8 mouse cellular contexts compared by ENCODE assay signal in the genomic region with DNA sequence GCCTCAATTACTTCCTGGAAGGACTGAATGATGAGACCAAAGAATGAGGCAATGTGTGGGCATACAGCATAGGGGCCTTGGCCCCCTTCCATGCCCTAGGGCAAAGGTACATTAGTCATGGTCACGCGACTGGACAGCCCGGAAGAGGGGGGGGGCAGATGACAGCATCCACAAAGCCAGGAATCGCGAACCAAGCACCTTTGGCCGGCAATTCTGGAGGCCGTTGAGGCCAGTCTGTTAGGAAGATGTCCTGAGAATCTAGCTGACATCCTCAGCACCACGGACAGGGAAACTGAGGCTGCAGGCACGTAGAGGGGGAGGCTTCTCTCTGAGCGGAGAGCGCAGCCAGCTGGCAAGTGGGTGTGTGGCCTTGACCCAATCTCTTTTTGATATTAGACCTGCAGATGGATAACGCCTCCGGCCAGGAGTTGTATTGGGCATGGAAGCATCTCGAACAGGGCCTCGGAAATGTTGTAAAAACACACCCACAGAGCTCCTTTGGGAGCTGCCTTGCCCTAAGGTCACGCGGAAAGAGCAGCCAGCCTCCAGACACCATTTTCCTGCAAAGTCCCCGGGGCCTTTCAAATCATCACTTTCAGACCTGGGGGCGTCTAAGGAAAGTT. TPM values are rescaled to one million over a fixed set of nuclear protein-coding genes. Genes with fewer than 3 reads are reported as not detected.
A peak's percentile ranks its signal among the peaks of the same experiment; 100 is the strongest.
DNase-seq lines count a peak whose midpoint lies in the region; ATAC-seq and TF ChIP-seq lines count a peak whose summit lies in the region.

No protein-coding gene starts in this region.

- intact Hi-C loops in heart, postnatal 36 days (cut with DNase I), result loop anchor here (2.0 to 5.0 kb wide), 2 partner anchors 56 to 82 kb away; a partner anchor contains a TSS

- peak; percentile 82; the same call in 1 of the 2 replicates for TF ChIP-seq EP300 in ES-Bruce4 (IDR thresholded peaks at IDR 0.05; ENCODE audit: insufficient read depth, low read depth, low read length)

- H3K27ac ChIP-seq in heart, embryonic 11.5 days (ENCODE audit: low read depth, low read length), result peak overlapping the region; percentile 98
- H3K27ac ChIP-seq in ES-Bruce4 (ENCODE audit: insufficient read depth, low read length) (no peak overlapping the region), macrophage (peak overlapping the region; percentile 63)
- H3K27ac ChIP-seq in forebrain, postnatal 0 days (ENCODE audit: low read depth, low read length), result peak overlapping the region; percentile 10; the same call in 1 of the 2 replicates

- TF ChIP-seq CTCF in ES-Bruce4 (IDR thresholded peaks at IDR 0.05; ENCODE audit: low read depth, low read length), result peak; percentile 88
- TF ChIP-seq CTCF in forebrain, postnatal 0 days (IDR thresholded peaks at IDR 0.05; ENCODE audit: low read depth), result no peak

- peaks cover 20% of the 10 kb centered on the region for H3K4me1 ChIP-seq in heart, embryonic 11.5 days (ENCODE audit: control insufficient read depth, insufficient read depth, low read length)
- H3K4me1 ChIP-seq in ES-Bruce4 (ENCODE audit: control insufficient read depth, insufficient read depth, low read length), result peaks cover 2% of the 10 kb centered on the region
- H3K4me1 ChIP-seq in forebrain, postnatal 0 days (ENCODE audit: insufficient read depth), result peaks cover 19% of the 10 kb centered on the region

- no peak for DNase-seq in heart, postnatal 36 days
- peak; percentile 31 for DNase-seq in c-Kit-positive CD71-positive TER-119-positive erythroid progenitor cells, embryonic 14.5 days (ENCODE audit: low spot score)
- DNase-seq in forebrain, postnatal 0 days, result no peak
- DNase-seq in kidney, postnatal 14 days, result peak; percentile 90
- DNase-seq in testis, postnatal 10 days (ENCODE audit: low spot score), result peak; percentile 68

- ATAC-seq in heart, embryonic 11.5 days (replicated peaks; ENCODE audit: insufficient number of reproducible peaks, low FRiP score, low TSS enrichment), result peak; percentile 9; the same call in 1 of the 2 replicates
- ATAC-seq in forebrain, postnatal 0 days, result no peak

- H3K27me3 ChIP-seq in heart, embryonic 11.5 days (ENCODE audit: control insufficient read depth, insufficient read depth, low read length), result no peaks in the 10 kb centered on the region
- no peaks in the 10 kb centered on the region for H3K27me3 ChIP-seq in ES-Bruce4 (ENCODE audit: control insufficient read depth, insufficient read depth, low read length, poor library complexity, severe bottlenecking)
- H3K27me3 ChIP-seq in forebrain, postnatal 0 days (ENCODE audit: insufficient read depth, low read length), result no peaks in the 10 kb centered on the region

- H3K9ac ChIP-seq in heart, embryonic 11.5 days (ENCODE audit: low read depth, low read length), result peak overlapping the region; percentile 47; the same call in 1 of the 2 replicates
- H3K9ac ChIP-seq in ES-Bruce4 (ENCODE audit: low read depth, poor library complexity, severe bottlenecking), result no peak overlapping the region
- peak overlapping the region; percentile 40; the same call in 1 of the 2 replicates for H3K9ac ChIP-seq in forebrain, postnatal 0 days

- no peaks in the 10 kb centered on the region for H3K36me3 ChIP-seq in heart, embryonic 11.5 days (ENCODE audit: control insufficient read depth, insufficient read depth, low read length)
- H3K36me3 ChIP-seq in ES-Bruce4 (ENCODE audit: control insufficient read depth, insufficient read depth, low read length, poor library complexity, severe bottlenecking) (peaks cover 5% of the 10 kb centered on the region), macrophage (ENCODE audit: inconsistent target) (no peaks in the 10 kb centered on the region)
- no peaks in the 10 kb centered on the region for H3K36me3 ChIP-seq in forebrain, postnatal 0 days (ENCODE audit: insufficient read depth)

- peak overlapping the region; percentile 82 for H3K4me2 ChIP-seq in heart, embryonic 11.5 days
- peak overlapping the region; percentile 61 for H3K4me2 ChIP-seq in forebrain, postnatal 0 days (ENCODE audit: low read depth)

- peaks cover 31% of the 10 kb centered on the region for H3K79me2 ChIP-seq in macrophage (ENCODE audit: inconsistent target)

- TF ChIP-seq POLR2A in ES-Bruce4 (IDR thresholded peaks at IDR 0.05; ENCODE audit: insufficient read depth, low read length), result no peak

- 5% methylated on average over 19 of the region's 19 CpGs for WGBS in heart, embryonic 11.5 days (ENCODE audit: insufficient replicate concordance)
- 10% methylated on average over 19 of the region's 19 CpGs for WGBS in forebrain, postnatal 0 days
- WGBS in macrophage (ENCODE audit: missing documents), result 12% methylated on average over 19 of the region's 19 CpGs

- no peaks in the 10 kb centered on the region for H3K9me3 ChIP-seq in heart, embryonic 11.5 days (replicated peaks; ENCODE audit: control insufficient read depth, low read length)
- no peaks in the 10 kb centered on the region for H3K9me3 ChIP-seq in ES-Bruce4 (replicated peaks; ENCODE audit: control insufficient read depth, insufficient read depth, low read length, poor library complexity, severe bottlenecking)
- H3K9me3 ChIP-seq in forebrain, postnatal 0 days (ENCODE audit: low read length), result no peaks in the 10 kb centered on the region

- peak overlapping the region; percentile 76 for H3K4me3 ChIP-seq in heart, embryonic 11.5 days (ENCODE audit: low read depth, low read length)
- peak overlapping the region; percentile 41 for H3K4me3 ChIP-seq in ES-Bruce4 (ENCODE audit: low read depth, low read length)
- peak overlapping the region; percentile 85 for H3K4me3 ChIP-seq in forebrain, postnatal 0 days (ENCODE audit: low read depth, low read length)
- peak overlapping the region; percentile 50 for H3K4me3 ChIP-seq in macrophage (ENCODE audit: inconsistent target)

RNA-seq across cellular contexts. Expression of a gene that starts 0.6 kb away (rescaled TPM):
- polyA plus RNA-seq in heart, embryonic 11.5 days (2014; fragmentation: Nextera tagmentation; extraction: Ambion mirVana), result 26.6 and 27.9 TPM in 2 replicates
- total RNA-seq in heart, postnatal 36 days (2021), result 10 to 100 TPM; 10.5 to 11.5 TPM
- polyA plus RNA-seq in ES-Bruce4 (2011; ENCODE audit: insufficient read depth, insufficient read length, low read depth, missing spikeins) (142 and 148 TPM in 2 replicates), macrophage (2018) (11.1 to 17.8 TPM (median 15.8 TPM) in 3 replicates)
- 67.0 and 69.4 TPM in 2 replicates for total RNA-seq in forebrain, postnatal 0 days (2014; rRNA removed)
- 49.4 and 53.9 TPM in 2 replicates for polyA plus RNA-seq in forebrain, postnatal 0 days (2015; fragmentation: Nextera tagmentation; extraction: Ambion mirVana)
- total RNA-seq in macrophage (2018; cell fraction: chromatin; rRNA removed), result 1,000 to 10,000 TPM in 4 of 26 experiments, 100 to 1,000 TPM in 22; 144 to 1,395 (median 235) TPM
- 10 to 100 TPM in 24 of 26 experiments, 1 to 10 TPM in 2; 8.5 to 48.8 (median 14.3) TPM for total RNA-seq in macrophage (2018; cell fraction: cytosol; rRNA removed)
- total RNA-seq in macrophage (2018; cell fraction: nucleus; rRNA removed), result 100 to 1,000 TPM in 20 of 26 experiments, 10 to 100 TPM in 6; 61.0 to 960 (median 161) TPM

RNA-seq across cellular contexts. Expression of a gene that starts 56.0 kb away (rescaled TPM):
- polyA plus RNA-seq in heart, embryonic 11.5 days (2014; fragmentation: Nextera tagmentation; extraction: Ambion mirVana), result 16.2 and 18.7 TPM in 2 replicates
- 10 to 100 TPM in 1 of 2 experiments, 1 to 10 TPM in 1; 9.1 to 17.7 TPM for total RNA-seq in heart, postnatal 36 days (2021)
- polyA plus RNA-seq in ES-Bruce4 (2011; ENCODE audit: insufficient read depth, insufficient read length, low read depth, missing spikeins) (25.2 and 30.0 TPM in 2 replicates), macrophage (2018) (359 to 665 TPM (median 410 TPM) in 3 replicates)
- 21.4 and 23.5 TPM in 2 replicates for total RNA-seq in forebrain, postnatal 0 days (2014; rRNA removed)
- 9.3 and 9.9 TPM in 2 replicates for polyA plus RNA-seq in forebrain, postnatal 0 days (2015; fragmentation: Nextera tagmentation; extraction: Ambion mirVana)
- 1,000 to 10,000 TPM; 2,108 to 6,099 (median 4,045) TPM for total RNA-seq in macrophage (2018; cell fraction: chromatin; rRNA removed)
- total RNA-seq in macrophage (2018; cell fraction: cytosol; rRNA removed), result 100 to 1,000 TPM; 327 to 726 (median 484) TPM
- total RNA-seq in macrophage (2018; cell fraction: nucleus; rRNA removed), result 1,000 to 10,000 TPM; 1,431 to 3,048 (median 2,231) TPM

Comparison
In these comparisons a context has a peak if more than half of its experiments do, and no peak if none do; other contexts are left out.
1. DNase-seq: peak in c-Kit-positive CD71-positive TER-119-positive erythroid progenitor cells, embryonic 14.5 days (single experiment), kidney, postnatal 14 days (single experiment) and testis, postnatal 10 days (single experiment); none in heart, postnatal 36 days (0 of 2) and forebrain, postnatal 0 days (single experiment).
2. RNA of a gene that starts 56.0 kb away (polyA plus RNA-seq): 359 to 665 TPM in macrophage; 25.2 to 30.0 TPM in ES-Bruce4, 16.2 to 18.7 TPM in heart, embryonic 11.5 days and 9.3 to 9.9 TPM in forebrain, postnatal 0 days; every median in the first group is over 10 times any median in the second.
3. Peak in every context shown above with its lines, with median percentiles within 50 percentile points of each other: H3K4me3 ChIP-seq.